Mouse (Mus musculus): ENCODE data around the gene Rmnd5b. TPM values are rescaled to one million over a fixed set of nuclear protein-coding genes. Genes with fewer than 3 reads are reported as not detected.
A peak's percentile ranks its signal among the peaks of the same experiment; 100 is the strongest.

Gene Rmnd5b
- total RNA-seq, 2 experiments from 2014 or later, result 60.5 to 65.1 TPM

DNA sequence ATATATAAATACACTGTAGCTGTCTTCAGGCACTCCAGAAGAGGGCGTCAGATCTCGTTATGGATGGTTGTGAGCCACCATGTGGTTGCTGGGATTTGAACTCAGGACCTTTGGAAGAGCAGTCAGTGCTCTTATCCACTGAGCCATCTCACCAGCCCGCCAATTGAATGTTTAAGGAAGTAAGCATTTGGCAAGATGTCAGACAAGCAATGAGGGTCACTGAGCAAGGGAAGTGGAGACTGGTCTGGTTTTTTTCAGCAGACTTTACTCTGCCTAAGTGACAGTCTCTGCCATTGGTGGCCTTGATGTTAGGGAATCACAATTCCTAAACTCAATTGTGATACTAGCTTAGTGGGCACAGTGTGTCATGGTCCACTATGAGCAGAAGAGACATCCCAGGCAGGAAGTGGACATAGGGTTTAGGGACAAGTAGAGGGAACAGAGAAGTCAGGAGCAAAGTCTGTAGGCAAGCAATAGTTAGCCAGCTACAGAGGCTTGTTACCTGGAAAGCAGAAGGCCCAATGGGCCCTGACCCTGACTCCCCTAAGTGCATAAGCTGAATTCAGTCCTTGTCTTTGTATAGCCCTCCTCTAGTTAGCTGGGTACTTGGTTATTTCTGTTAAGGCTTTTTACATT is 40.9 kb downstream of the Rmnd5b start:
- DNase-seq (ENCODE audit: low spot score in 2 of 2), result no peak

DNA sequence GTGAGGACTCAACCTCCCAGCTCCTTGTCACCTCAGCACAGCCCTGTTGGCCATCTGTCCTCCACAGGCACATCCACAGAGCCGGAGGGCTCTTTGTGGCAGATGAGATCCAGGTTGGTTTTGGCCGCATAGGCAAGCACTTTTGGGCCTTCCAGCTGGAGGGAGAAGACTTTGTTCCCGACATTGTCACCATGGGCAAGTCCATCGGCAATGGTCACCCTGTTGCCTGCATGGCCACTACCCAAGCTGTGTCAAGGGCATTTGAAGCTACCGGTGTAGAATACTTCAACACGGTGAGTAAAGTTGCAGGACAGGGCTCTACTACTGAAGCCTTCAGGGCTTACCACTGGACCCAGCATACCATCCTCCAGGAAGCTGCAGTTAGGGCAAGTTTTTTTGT is 41.8 kb downstream of the Rmnd5b start:
- no peak for DNase-seq (ENCODE audit: low spot score in 2 of 2)

DNA sequence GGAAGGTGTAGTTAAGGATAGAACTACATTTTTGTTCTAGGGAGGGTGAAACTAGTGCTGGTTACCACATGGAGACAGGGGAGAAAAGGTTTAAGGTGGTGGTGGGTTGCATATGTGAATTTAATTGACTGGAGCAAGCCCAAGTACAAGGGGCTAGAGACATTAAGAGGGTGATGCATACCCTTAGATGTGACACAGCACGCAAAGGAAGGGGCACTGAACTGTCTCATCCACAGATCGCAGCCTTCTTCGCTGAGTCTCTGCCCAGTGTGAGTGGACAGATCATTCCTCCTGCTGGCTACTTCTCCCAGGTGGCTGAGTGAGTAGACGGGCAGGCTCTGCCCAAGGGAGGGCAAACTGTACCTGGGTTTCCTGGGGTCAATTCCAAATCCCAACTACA is 42.3 kb downstream of the Rmnd5b start:
- no peak for DNase-seq (ENCODE audit: low spot score in 2 of 2)

DNA sequence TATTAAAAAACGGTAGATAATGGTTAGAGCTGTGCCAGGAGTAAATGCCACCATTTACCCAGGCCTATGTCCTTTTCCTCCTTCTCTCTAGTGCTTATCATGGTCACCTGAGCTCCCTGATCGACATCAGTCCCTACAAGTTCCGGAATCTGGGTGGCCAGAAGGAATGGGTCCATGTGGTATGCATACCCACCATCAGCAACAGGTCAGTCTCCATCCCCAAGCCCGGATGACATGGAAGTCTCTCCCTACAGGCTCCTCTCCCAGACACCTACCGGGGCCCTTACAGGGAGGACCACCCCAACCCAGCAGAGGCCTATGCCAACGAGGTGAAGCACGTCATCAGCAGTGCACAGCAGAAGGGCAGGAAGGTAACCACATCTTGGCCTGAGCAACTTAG is 43.8 kb downstream of the Rmnd5b start:
- DNase-seq (ENCODE audit: low spot score in 2 of 2), result no peak

DNA sequence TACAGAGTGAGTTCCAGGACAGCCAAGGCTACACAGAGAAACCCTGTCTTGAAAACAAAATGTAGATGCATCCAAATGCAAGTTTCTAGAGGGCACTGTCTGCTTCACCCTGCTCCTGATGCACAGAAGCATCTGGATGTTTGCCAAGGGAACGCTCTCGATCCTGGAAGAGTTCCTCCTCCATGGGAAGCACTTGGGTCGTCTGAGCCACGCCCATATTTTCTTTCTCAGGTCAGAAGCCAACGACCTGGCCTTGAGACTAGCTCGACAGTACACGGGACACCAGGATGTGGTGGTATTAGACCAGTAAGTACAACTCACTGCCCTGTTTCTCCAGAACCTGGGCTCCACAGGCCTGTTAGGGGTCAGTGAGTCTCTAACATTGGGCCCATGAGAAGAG is 44.5 kb downstream of the Rmnd5b start:
- no peak for DNase-seq (ENCODE audit: low spot score in 2 of 2)

DNA sequence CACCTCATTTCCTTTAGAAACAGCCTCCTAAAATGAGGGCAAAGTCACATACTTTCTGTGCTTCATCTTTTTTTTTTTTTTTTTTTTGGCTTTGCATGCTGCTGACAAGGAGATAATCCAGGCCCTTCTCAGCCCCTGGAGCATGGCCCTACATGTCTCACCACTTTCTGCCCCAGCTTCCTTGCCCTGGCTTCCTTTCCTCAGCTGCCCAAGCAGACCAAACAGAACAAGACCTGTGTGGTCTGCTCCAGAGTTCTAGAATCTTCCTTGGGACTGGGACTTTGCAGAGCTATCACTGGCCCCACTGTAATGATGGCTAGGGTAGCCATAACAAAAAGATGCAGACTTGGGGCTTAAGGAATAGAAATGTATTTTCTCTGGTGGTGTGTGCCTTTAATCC is 45.7 kb downstream of the Rmnd5b start:
- DNase-seq (ENCODE audit: low spot score in 2 of 2), result no peak

DNA sequence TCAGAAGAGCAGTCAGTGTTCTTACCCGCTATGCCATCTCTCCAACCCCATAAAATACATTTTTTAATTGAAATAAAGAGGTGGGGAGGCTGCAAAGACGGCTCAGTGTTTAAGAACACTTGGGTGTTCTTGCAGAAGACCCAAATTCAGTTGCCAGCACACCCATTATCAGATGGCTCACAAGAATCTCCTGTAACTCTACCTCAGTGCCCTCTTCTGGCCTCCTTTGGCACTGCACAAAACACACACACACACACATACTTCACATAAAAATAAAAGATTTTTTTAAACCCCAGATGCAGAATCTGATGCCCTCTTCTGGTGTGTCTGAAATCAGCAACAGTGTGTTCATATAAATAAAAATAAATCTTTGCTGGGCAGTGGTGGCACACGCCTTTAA is 46.9 kb downstream of the Rmnd5b start:
- DNase-seq (ENCODE audit: low spot score in 2 of 2), result no peak

DNA sequence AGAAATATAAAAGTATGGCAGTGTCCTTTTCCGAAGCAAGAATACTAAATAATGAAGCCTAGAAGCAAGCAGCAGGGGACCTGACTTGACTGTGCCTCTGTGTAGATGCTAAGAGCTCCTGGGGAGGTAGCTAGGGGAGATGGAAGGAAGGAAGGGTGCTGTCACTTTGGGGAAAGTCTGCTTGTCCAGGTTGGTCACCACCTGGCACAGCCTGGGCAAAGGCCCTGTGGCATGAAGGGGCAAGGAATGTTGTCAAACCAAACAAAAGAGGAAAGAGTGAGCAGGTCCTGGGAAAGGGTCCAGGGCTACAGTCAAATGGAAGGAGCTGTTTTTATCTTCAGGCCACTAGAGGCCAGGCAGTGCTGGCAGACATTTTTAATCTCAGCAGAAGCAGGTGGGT is 48.6 kb downstream of the Rmnd5b start:
- no peak for DNase-seq (ENCODE audit: low spot score in 2 of 2)

DNA sequence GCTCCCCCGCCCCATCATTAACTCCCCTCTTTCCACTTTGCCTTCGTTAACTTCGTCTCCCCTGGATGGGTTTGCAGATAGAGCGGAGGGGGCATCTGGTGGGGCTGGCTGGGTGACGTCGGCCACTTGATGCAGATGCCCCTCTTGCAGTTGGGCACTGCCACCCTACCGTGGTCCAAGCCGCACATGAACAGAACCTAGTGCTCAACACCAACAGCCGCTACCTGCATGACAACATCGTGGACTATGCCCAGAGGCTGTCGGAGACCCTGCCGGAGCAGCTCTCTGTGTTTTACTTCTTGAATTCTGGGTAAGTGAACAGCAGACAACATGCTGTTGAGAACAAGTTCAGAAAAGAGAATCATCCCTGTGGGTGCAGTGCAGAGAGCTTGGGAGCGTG is 49.3 kb downstream of the Rmnd5b start:
- DNase-seq (ENCODE audit: low spot score in 2 of 2), result no peak

DNA sequence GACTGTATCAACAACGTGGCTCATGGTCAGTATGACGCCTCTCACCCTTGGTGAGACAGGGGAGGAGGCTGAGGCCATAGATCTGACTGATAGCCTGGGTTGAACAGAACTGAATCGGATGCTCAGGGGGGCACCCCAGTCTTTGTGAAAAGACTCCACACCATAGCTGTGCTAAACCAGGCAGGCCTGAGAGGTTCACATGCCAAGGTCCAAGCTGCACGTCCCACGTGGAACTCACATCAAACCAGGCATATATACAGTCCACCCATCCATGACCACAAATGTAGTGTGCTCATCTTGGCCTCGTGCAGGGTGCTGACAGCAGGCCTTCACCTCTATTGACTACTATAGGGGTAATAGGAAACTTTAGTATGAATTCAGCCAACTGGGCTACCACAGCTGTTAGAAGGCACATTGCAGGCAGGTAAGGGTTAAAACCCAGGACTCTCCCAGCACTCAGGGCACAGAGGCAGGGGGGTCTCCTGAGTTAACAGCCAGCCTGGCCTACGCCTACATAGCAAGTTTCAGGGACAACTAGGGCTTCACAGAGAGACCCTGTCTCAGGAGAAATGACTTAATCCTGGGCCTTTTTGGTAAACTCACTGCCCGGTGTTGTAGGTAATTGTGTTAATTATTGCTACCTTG is 50.0 kb downstream of the Rmnd5b start:
- DNase-seq (ENCODE audit: low spot score in 2 of 2), result no peak

DNA sequence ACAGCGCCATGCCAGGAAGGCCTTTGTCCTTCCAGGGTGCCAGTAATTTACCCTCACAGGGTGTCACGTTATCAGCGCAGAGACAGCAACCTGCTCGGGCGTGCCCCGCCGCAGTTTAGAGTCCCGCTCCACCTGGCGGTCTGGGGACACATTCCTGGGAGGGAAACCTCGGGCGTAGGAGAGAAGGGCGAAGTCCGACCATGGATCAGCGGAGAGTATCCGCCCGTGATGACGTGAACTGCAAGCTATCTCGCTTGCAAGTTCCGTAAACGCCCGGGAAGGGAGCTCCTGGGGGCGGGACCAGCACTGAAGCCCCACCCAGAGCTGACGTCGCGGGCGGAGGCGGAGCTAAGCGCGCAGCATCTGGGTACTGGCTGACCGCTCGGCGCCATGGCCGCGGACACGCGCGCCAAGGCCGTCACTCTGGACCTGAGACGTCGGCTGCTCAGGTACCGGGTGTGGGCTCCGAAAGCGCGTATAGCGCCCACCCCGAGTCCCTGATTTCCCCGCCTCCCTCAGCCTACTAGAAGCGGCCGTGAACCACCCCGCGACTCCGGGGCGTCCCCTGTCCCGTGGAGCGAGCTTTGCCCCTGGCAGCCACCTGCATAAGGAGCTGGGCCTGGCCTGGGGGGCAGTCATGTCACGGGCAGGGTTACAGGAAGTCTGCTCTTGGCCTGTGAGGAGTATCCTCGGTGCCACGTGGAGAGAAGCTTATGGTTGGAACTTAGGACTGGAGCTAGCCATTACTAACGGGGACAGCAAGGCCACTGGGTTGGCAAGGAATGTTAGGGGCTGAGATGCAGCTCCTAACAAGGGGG is 51.1 kb downstream of the Rmnd5b start, which contains the start of gene Phykpl:
Phykpl (plus strand) TSS at position 327 of the 818 bp plus-strand sequence.
- DNase-seq (ENCODE audit: low spot score in 2 of 2), result peak; percentile 92 to 94

DNA sequence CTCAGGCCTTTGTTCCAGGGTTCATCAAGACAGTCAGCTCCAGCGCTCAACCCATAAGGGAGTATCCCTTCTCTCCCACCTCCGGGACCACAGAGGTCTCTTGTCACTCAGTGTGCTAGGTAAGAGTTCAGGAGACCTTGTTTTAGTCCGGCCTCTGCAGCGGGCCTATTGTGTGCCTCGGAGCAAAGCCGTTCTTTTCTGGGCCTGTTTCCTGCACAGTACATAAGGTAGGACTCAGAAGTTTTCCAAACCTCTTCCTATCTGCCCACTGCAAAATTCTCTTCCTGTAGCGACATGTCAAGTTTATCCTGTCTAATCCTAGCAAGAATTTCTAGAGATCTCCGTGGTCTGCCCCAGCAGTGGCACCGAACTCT is 51.7 kb downstream of the Rmnd5b start:
- DNase-seq (ENCODE audit: low spot score in 2 of 2), result no peak

DNA sequence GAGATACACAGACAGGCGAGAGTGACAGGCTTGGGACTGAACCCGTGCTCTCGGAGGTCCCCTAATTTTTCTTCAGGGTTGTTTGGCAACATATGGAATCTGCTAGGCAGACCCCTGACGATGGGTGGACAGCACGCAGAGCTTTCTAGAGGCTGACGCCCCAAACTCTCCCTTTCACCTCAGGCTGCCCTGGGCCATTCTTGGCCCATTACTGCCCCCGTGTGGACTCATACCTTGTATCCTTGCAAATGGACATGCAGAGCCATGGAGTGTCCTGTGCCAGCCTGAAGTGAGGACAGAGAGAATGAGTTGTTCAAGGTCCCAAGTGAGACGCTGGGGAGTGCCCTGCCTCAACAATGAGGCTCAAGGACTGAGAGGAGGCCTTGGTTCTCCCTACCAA is 53.0 kb downstream of the Rmnd5b start:
- peak in 1 of 2 experiments; percentile 60 for DNase-seq (ENCODE audit: low spot score in 2 of 2)

DNA sequence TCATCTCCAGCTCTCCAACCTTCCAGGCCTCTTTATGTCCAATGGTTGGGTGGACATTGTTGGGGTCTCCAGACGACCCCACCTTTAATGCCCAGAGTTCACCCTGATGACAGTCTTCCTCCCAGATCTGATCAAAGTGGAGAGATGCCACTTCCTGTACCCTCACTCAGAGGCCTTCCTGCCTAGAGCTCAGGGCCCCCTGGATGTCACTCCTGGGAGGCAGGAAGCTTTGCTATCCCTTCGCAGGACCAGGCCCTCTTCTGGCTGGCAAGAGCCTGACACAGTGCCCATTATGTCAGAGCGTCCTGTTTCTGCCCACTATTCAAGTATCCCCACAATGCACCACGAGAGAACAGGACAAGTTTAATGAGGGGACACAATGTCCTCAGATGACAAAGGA is 56.7 kb downstream of the Rmnd5b start:
- DNase-seq (ENCODE audit: low spot score in 2 of 2), result no peak

DNA sequence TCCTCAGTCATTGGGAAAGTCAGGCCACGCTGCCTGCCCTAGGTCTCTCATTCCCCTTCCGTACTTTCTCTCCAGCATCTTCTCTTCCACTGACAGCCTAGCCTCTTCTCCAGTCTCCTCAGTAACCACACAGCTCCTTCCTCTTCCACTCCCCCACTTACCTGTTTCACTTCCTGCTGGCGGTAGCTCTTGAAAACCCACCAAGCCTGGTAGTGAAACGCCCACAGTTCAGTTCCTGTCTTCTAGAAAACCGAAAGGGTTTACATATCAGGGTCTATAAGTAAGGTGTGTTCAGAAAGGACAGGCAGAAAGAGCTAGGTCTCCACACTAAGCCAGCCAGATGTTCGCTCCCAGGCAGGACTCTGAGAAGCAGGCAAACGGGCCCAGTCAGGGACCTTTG is 58.1 kb downstream of the Rmnd5b start:
- DNase-seq (ENCODE audit: low spot score in 2 of 2), result no peak

DNA sequence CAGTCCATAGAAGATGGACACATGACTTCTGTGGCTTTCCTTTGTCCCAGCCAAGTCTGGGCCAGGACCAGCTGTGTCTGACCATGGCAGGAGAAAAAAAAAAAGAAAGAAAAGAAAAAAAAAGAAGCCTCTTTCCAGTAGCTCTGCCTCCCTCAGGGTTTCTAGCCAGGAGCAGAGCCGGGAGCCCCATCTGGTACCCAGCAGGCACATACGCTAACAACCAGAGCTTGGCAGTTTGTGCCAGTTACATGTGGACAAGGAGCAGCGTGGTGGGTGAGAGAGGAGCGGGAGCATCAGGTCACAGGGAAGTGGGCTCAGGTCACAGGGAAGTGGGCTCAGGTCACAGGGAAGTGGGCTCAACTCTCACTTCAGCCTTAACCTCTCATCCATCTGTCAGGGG is 59.2 kb downstream of the Rmnd5b start:
- DNase-seq (ENCODE audit: low spot score in 2 of 2), result peak; percentile 46 to 50

Other genes starting within 250 kb of the Rmnd5b start
- gene Phykpl, start 51.1 kb downstream of the Rmnd5b start, total RNA-seq (2021), result 10 to 100 TPM in 1 of 2 experiments, 1 to 10 TPM in 1; 9.1 to 11.7 TPM
- 100 to 1,000 TPM; 166 to 174 TPM for gene Hnrnpab, start 29.0 kb downstream of the Rmnd5b start, total RNA-seq (2021)
- 10 to 100 TPM; 50.1 to 53.0 TPM for gene Nhp2, start 16.2 kb downstream of the Rmnd5b start, total RNA-seq (2021)
- 10 to 100 TPM; 11.4 to 12.1 TPM for gene N4bp3, start 14.9 kb upstream of the Rmnd5b start, total RNA-seq (2021)
- 1 to 10 TPM in 1 of 2 experiments, under 1 TPM in 1; 0.88 to 1.3 TPM for gene D930048N14Rik, start 15.1 kb upstream of the Rmnd5b start, total RNA-seq (2021)
- 10 to 100 TPM; 32.6 to 37.7 TPM for gene 0610009B22Rik, start 53.0 kb upstream of the Rmnd5b start, total RNA-seq (2021)
- gene Sec24a, start 127.7 kb upstream of the Rmnd5b start, total RNA-seq (2021), result 10 to 100 TPM; 23.1 to 23.7 TPM
- 10 to 100 TPM; 71.8 to 74.5 TPM for gene Sar1b, start 127.8 kb upstream of the Rmnd5b start, total RNA-seq (2021)
- gene Jade2, start 221.8 kb upstream of the Rmnd5b start, total RNA-seq (2021), result 10 to 100 TPM; 14.5 to 15.0 TPM